Mouse (Mus musculus) heart, adult 2 months (tissue): ENCODE measurements at regions not wholly inside any gene's neighbourhood (a gene's known extent, or its start where the extent isn't known, plus 50 kb on each side); places are given as distances from the start of the nearest gene placed in this dataset.

ENCODE experiments used
- DNase-seq, 2 experiments: peaks; one replicate each; pipeline ENCODE4 v3.0.0; 2021
- H3K27ac ChIP-seq: fragments of 200-600 bp; 2 replicates; pipeline ENCODE4 v1.8.1; 2022
- H3K27me3 ChIP-seq: fragments of 200-500 bp; 2 replicates; pipeline ENCODE4 v1.6.1; 2012; ENCODE audit warnings: mild to moderate bottlenecking, low read length, inconsistent platforms, mixed read lengths; ENCODE audit not compliant: control insufficient read depth, insufficient read depth
- H3K36me3 ChIP-seq: fragments of 200-500 bp; 2 replicates; pipeline ENCODE4 v1.6.1; 2012; ENCODE audit warnings: low read length, inconsistent platforms; ENCODE audit not compliant: control insufficient read depth, insufficient read depth
- H3K4me1 ChIP-seq: fragments of 200-500 bp; 2 replicates; pipeline ENCODE4 v1.6.1; 2011; ENCODE audit warnings: low read length; ENCODE audit not compliant: control insufficient read depth, insufficient read depth
- H3K4me3 ChIP-seq: fragments of 200-600 bp; 2 replicates; pipeline ENCODE4 v1.8.1; 2022
- H3K79me2 ChIP-seq: fragments of 200-500 bp; replicated peaks from 2 replicates; pipeline ENCODE4 v1.6.1; 2012; ENCODE audit warnings: mild to moderate bottlenecking, inconsistent platforms, low read length, moderate library complexity, mixed read lengths; ENCODE audit not compliant: control insufficient read depth, insufficient read depth
- H3K9ac ChIP-seq: fragments of 200-500 bp; 2 replicates; pipeline ENCODE4 v1.6.1; 2012; ENCODE audit warnings: low read depth, mild to moderate bottlenecking, control low read depth, inconsistent platforms, low read length, mixed read lengths
- CTCF ChIP-seq: fragments of 200-600 bp; IDR thresholded peaks from 2 replicates; pipeline ENCODE4 v1.8.1; 2022; ENCODE audit warnings: antibody characterized with exemption, mild to moderate bottlenecking, moderate library complexity
- EP300 ChIP-seq: fragments of 200-500 bp; IDR thresholded peaks from 2 replicates; pipeline ENCODE4 v1.6.1; 2011; ENCODE audit warnings: low read depth, low read length, control low read depth; ENCODE audit not compliant: insufficient read depth
- POLR2A ChIP-seq: fragments of 200-500 bp; IDR thresholded peaks from 2 replicates; pipeline ENCODE4 v1.6.1; 2011; ENCODE audit warnings: mild to moderate bottlenecking, low read depth, low read length, control low read depth; ENCODE audit not compliant: insufficient read depth
- WGBS: fragments of 180-500 bp; shearing (Covaris S2); methylation state at CpG from one replicate; pipeline ENCODE4 v1.1.7; 2018; 5-methylcytosine and 5-hydroxymethylcytosine counted together
- intact Hi-C: fragments of 180-260 bp; cut with DNase I; formaldehyde crosslinking; loops from one replicate; pipeline ENCODE4 v1.15.1; 2025

DNA sequence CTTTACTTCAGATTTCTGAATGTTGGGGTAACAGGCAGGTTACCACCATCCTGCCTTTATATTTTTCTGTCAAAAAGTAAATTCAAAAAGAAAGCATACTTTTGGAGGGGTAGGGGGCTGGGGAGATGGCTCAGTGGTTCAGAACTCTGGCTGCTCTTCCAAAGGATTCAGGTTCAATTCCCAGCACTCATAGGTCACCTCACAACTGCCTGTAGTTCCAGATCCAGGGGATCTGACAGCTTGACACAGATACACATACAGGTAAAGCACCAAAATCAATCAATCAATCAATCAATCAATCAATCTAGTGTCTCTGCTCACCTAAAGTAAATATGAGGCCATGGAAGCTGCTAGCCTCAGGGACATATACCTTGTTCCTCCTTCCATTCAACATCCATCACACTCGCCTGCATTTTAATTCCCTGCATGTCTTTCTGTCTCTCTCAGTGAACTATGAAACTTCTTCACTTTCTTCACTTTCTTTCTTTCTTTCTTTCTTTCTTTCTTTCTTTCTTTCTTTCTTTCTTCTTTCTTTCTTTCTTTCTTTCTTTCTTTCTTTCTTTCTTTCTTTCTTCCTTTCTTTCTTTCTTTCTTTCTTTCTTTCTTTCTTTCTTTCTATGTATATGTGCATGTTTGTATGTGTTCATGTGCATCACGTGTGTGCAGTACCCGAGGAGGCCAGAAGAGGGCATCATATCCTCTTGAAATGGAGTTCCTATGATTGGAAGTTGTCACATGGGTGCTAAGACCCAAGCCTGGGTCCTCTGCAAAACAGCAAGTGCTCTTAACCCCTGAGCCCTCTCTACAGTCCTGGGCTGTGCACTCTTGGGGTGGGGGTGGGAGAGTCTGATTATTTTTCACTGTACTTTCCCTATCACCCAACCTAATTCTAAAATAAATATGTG, 59.6 kb upstream of the Cpsf6 start:
- Histone ChIP-seq H3K27me3 (no peaks in the 10 kb centered on the region), H3K79me2 (no peaks in the 10 kb centered on the region), H3K27ac (no peak overlapping the region), H3K9ac (no peak overlapping the region), H3K4me1 (peaks cover 3% of the 10 kb centered on the region), H3K36me3 (no peaks in the 10 kb centered on the region), H3K4me3 (no peak overlapping the region)
- no peak for DNase-seq
- intact Hi-C loops = loop anchor here (5.0 kb wide), 2 partner anchors 102 to 238 kb away; no protein-coding TSS in a partner anchor
- TF ChIP-seq POLR2A (no peak), CTCF (no peak), EP300 (no peak)
- WGBS = 89% methylated on average over 3 of the region's 3 CpGs

DNA sequence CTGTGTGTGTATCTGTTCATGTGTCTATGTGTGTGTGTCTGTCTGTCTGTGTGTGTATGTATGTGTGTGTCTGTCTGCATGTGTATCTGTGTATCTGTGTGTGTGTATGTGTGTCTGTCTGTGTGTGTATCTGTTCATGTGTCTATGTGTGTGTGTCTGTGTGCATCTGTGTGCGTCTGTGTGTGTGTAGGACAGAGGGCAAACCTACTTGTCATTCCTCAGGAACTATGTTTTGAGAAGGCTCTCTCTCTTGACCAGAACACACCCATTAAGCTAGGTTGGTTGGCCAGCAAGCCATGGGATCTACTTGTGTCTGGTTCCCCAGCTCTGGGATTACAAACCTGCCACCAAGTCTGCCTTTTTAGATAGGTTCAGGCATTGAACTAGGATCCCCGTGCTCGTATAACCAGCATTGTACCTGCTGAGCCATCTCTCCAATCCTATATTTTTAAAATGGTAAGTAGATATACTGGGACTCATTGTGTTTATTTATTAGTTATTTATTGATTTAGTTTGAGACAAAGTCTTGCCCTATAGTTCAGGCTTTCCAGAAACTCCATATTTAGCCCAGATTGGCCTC, 58.9 kb upstream of the Cpsf6 start:
- H3K4me3 ChIP-seq = no peak overlapping the region
- H3K36me3 ChIP-seq = no peaks in the 10 kb centered on the region
- no peak overlapping the region for H3K9ac ChIP-seq
- no peaks in the 10 kb centered on the region for H3K27me3 ChIP-seq
- WGBS = 94% methylated on average over 3 of the region's 3 CpGs
- intact Hi-C loops = loop anchor here (5.0 kb wide), 2 partner anchors 101 to 239 kb away; no protein-coding TSS in a partner anchor
- H3K79me2 ChIP-seq = no peaks in the 10 kb centered on the region
- no peak overlapping the region for H3K27ac ChIP-seq
- H3K4me1 ChIP-seq = peaks cover 3% of the 10 kb centered on the region
- no peak for DNase-seq
- TF ChIP-seq POLR2A (no peak), EP300 (no peak), CTCF (no peak)

GRCm38 (mm10) chr10:117437970-117438369, 58.2 kb upstream of the Cpsf6 start:
- Histone ChIP-seq H3K9ac (no peak overlapping the region), H3K4me1 (peaks cover 3% of the 10 kb centered on the region), H3K4me3 (no peak overlapping the region), H3K36me3 (no peaks in the 10 kb centered on the region), H3K27ac (no peak overlapping the region), H3K79me2 (no peaks in the 10 kb centered on the region), H3K27me3 (no peaks in the 10 kb centered on the region)
- DNase-seq = no peak
- intact Hi-C loops = loop anchor here (5.0 kb wide), 2 partner anchors 101 to 239 kb away; no protein-coding TSS in a partner anchor
- TF ChIP-seq EP300 (no peak), CTCF (no peak), POLR2A (no peak)
- WGBS = 89% methylated on average over 2 of the region's 2 CpGs

GRCm38 (mm10) chr10:117436875-117437715, 57.3 kb upstream of the Cpsf6 start:
- H3K27me3 ChIP-seq = no peaks in the 10 kb centered on the region; the same call in 1 of the 2 replicates
- TF ChIP-seq CTCF (peak; percentile 71), EP300 (no peak), POLR2A (no peak)
- peaks cover 3% of the 10 kb centered on the region for H3K4me1 ChIP-seq
- peak overlapping the region; percentile 32; the same call in 1 of the 2 replicates for H3K9ac ChIP-seq
- H3K79me2 ChIP-seq = no peaks in the 10 kb centered on the region
- no peak overlapping the region for H3K4me3 ChIP-seq
- WGBS = 53% methylated on average over 27 of the region's 27 CpGs
- H3K27ac ChIP-seq = no peak overlapping the region
- DNase-seq = peak in 1 of 2 experiments; percentile 18
- intact Hi-C loops = loop anchor here (5.0 kb wide), 2 partner anchors 100 to 240 kb away; no protein-coding TSS in a partner anchor
- no peaks in the 10 kb centered on the region for H3K36me3 ChIP-seq

DNA sequence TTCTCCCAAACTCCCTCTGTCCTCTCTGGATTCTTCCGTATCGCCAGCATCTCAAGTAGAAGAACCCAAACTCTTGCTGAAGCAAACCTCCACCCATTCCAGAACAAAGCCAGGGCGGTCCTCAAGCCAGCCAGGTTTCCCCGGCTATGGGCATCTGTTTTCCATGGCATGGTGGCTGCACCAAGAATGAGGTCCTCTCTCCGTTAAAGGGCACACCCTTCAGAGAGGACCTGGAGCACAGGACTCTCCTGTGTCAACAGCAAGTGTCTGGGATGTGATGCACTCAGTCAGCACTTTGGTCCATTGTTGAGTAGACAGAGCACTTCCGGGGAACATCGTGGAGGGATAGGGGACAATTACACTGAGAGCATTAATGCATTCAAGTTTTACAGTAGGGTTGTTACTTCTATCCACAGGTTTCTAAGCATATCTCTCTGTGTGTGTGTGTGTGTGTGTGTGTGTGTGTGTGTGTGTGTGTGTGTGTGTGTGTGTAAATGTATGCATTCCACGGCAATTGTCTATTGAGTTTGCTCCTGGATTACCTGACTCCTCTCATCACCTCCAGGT, 56.6 kb upstream of the Cpsf6 start:
- no peaks in the 10 kb centered on the region; the same call in 1 of the 2 replicates for H3K27me3 ChIP-seq
- H3K27ac ChIP-seq = no peak overlapping the region
- peaks cover 3% of the 10 kb centered on the region for H3K4me1 ChIP-seq
- no peak for DNase-seq
- H3K36me3 ChIP-seq = no peaks in the 10 kb centered on the region
- no peak overlapping the region for H3K9ac ChIP-seq
- intact Hi-C loops = loop anchor here (5.0 kb wide), 2 partner anchors 99 to 241 kb away; no protein-coding TSS in a partner anchor
- H3K4me3 ChIP-seq = no peak overlapping the region
- no peaks in the 10 kb centered on the region for H3K79me2 ChIP-seq
- TF ChIP-seq CTCF (no peak), POLR2A (no peak), EP300 (no peak)
- 50% methylated on average over 8 of the region's 8 CpGs for WGBS
